Mouse (Mus musculus) ovary, adult 10 weeks (tissue): Measurements from ENCODE around the gene Gm4302. TPM values are rescaled to one million over a fixed set of nuclear protein-coding genes. Genes with fewer than 3 reads are reported as not detected.

ENCODE experiments used
- polyA plus RNA-seq: library from polyadenylated mRNA; stranded (reverse); fragments of 350-450 nt; fragmentation: Illumina TruSeq; extraction: RNeasy Lipid Tissue Mini Kit (QIAGEN cat#74804); gene quantifications from one replicate; pipeline ENCODE4 v1.2.3, GENCODE M21; 2014

The Gm4302 gene
- polyA plus RNA-seq, result not detected

DNA sequence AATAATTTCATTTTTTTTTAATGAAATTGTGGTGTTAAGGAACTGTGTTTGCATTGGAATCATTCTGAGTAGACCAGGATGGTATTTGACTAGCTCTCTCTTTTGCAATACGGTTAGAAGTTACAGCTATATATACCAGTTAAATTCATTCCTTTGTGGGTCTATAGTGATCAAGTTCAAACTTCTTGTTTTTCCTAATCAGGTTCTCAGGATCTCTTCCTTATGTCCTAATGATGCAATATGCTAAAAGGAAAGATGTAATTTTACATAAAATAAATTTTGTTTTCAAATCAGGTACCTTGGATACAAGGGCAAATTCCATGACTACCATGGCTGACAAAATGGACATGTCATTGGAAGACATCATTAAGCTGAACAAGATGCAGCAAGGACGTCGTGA, at the start of gene Gm4302:
Gene Gm4302, plus strand, starts transcription at position 301 of the 400 bp plus-strand sequence.

DNA sequence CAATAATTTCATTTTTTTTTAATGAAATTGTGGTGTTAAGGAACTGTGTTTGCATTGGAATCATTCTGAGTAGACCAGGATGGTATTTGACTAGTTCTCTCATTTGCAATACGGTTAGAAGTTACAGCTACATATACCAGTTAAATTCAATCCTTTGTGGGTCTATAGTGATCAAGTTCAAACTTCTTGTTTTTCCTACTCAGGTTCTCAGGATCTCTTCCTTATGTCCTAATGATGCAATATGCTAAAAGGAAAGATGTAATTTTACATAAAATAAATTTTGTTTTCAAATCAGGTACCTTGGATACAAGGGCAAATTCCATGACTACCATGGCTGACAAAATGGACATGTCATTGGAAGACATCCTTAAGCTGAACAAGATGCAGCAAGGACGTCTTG, 5.3 kb upstream of the Gm4302 start, which contains the start of gene Gm4301:
Gene Gm4301, plus strand, starts transcription at position 301 of the 400 bp plus-strand sequence.

DNA sequence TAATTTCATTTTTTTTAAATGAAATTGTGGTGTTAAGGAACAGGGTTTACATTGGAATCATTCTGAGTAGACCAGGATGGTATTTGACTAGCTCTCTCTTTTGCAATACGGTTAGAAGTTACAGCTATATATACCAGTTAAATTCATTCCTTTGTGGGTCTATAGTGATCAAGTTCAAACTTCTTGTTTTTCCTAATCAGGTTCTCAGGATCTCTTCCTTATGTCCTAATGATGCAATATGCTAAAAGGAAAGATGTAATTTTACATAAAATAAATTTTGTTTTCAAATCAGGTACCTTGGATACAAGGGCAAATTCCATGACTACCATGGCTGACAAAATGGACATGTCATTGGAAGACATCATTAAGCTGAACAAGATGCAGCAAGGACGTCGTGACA, 5.0 kb downstream of the Gm4302 start, which contains the start of gene Gm4303:
Gene Gm4303, plus strand, starts transcription at position 301 of the 400 bp plus-strand sequence.

DNA sequence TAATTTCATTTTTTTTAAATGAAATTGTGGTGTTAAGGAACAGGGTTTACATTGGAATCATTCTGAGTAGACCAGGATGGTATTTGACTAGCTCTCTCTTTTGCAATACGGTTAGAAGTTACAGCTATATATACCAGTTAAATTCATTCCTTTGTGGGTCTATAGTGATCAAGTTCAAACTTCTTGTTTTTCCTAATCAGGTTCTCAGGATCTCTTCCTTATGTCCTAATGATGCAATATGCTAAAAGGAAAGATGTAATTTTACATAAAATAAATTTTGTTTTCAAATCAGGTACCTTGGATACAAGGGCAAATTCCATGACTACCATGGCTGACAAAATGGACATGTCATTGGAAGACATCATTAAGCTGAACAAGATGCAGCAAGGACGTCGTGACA, 10.2 kb downstream of the Gm4302 start, which contains the start of gene Gm4305:
Gene Gm4305, plus strand, starts transcription at position 301 of the 400 bp plus-strand sequence.

DNA sequence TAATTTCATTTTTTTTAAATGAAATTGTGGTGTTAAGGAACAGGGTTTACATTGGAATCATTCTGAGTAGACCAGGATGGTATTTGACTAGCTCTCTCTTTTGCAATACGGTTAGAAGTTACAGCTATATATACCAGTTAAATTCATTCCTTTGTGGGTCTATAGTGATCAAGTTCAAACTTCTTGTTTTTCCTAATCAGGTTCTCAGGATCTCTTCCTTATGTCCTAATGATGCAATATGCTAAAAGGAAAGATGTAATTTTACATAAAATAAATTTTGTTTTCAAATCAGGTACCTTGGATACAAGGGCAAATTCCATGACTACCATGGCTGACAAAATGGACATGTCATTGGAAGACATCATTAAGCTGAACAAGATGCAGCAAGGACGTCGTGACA, 20.4 kb downstream of the Gm4302 start, which contains the start of gene Gm4307:
Gene Gm4307, plus strand, starts transcription at position 301 of the 400 bp plus-strand sequence.

DNA sequence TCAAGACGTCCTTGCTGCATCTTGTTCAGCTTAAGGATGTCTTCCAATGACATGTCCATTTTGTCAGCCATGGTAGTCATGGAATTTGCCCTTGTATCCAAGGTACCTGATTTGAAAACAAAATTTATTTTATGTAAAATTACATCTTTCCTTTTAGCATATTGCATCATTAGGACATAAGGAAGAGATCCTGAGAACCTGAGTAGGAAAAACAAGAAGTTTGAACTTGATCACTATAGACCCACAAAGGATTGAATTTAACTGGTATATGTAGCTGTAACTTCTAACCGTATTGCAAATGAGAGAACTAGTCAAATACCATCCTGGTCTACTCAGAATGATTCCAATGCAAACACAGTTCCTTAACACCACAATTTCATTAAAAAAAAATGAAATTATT, 41.8 kb downstream of the Gm4302 start, which contains the start of gene Gm4312:
Gene Gm4312, minus strand, starts transcription at position 101 of the 400 bp plus-strand sequence.

Other genes starting within 250 kb of the Gm4302 start
- not detected for gene Gm4301, start 5.2 kb upstream of the Gm4302 start, polyA plus RNA-seq
- not detected for gene Gm4303, start 5.1 kb downstream of the Gm4302 start, polyA plus RNA-seq
- not detected for gene Gm4305, start 10.3 kb downstream of the Gm4302 start, polyA plus RNA-seq
- gene Gm4307, start 20.5 kb downstream of the Gm4302 start, polyA plus RNA-seq, result not detected
- gene Gm4312, start 41.7 kb downstream of the Gm4302 start, polyA plus RNA-seq, result not detected
- gene Tmtc3, start 146.5 kb downstream of the Gm4302 start, polyA plus RNA-seq, result 129 TPM
- gene Cep290, start 146.7 kb downstream of the Gm4302 start, polyA plus RNA-seq, result 33.1 TPM
- gene 4930430F08Rik, start 249.6 kb downstream of the Gm4302 start, polyA plus RNA-seq, result 32.0 TPM
- gene 1700017N19Rik, start 249.6 kb downstream of the Gm4302 start, polyA plus RNA-seq, result not detected